Mouse (Mus musculus): ENCODE measurements at regions not wholly inside any gene's neighbourhood (a gene's known extent, or its start where the extent isn't known, plus 50 kb on each side); places are given as distances from the start of the nearest gene placed in this dataset.

GRCm38 (mm10) chr10:45972240-45972639, 394.6 kb downstream of the Hace1 start:
- DNase-seq (ENCODE audit: low spot score in 2 of 2), result no peak

GRCm38 (mm10) chr10:45982731-45983274, 405.2 kb downstream of the Hace1 start:
- no peak for DNase-seq (ENCODE audit: low spot score in 2 of 2)

- DNase-seq (ENCODE audit: low spot score in 2 of 2), result no peak
Observed at GRCm38 (mm10) chr10:45983671-45984335, 406.2 kb downstream of the Hace1 start.

- DNase-seq (ENCODE audit: low spot score in 2 of 2), result no peak
Observed at GRCm38 (mm10) chr10:45986341-45986740, 408.7 kb downstream of the Hace1 start.

GRCm38 (mm10) chr10:46006319-46006718, 428.7 kb downstream of the Hace1 start:
- DNase-seq (ENCODE audit: low spot score in 2 of 2), result no peak

GRCm38 (mm10) chr10:46011916-46012596, 434.4 kb downstream of the Hace1 start:
- DNase-seq (ENCODE audit: low spot score in 2 of 2), result no peak

GRCm38 (mm10) chr10:46012599-46012998, 435.0 kb downstream of the Hace1 start:
- DNase-seq (ENCODE audit: low spot score in 2 of 2), result no peak

- DNase-seq (ENCODE audit: low spot score in 2 of 2), result no peak
Observed at GRCm38 (mm10) chr10:46016295-46016694, 438.7 kb downstream of the Hace1 start.

- DNase-seq (ENCODE audit: low spot score in 2 of 2), result no peak
Observed at GRCm38 (mm10) chr10:46045474-46046093, 468.0 kb downstream of the Hace1 start.

- DNase-seq (ENCODE audit: low spot score in 2 of 2), result no peak
Observed at GRCm38 (mm10) chr10:46046094-46046749, 468.6 kb downstream of the Hace1 start.

GRCm38 (mm10) chr10:46046890-46047414, 469.3 kb downstream of the Hace1 start:
- DNase-seq (ENCODE audit: low spot score in 2 of 2), result no peak

GRCm38 (mm10) chr10:46047591-46047990, 470.0 kb downstream of the Hace1 start:
- no peak for DNase-seq (ENCODE audit: low spot score in 2 of 2)

GRCm38 (mm10) chr10:46057362-46058198, 480.0 kb downstream of the Hace1 start:
- no peak for DNase-seq (ENCODE audit: low spot score in 2 of 2)

GRCm38 (mm10) chr10:46058199-46058472, 480.5 kb downstream of the Hace1 start:
- DNase-seq (ENCODE audit: low spot score in 2 of 2), result no peak

GRCm38 (mm10) chr10:46059285-46059684, 481.7 kb downstream of the Hace1 start:
- no peak for DNase-seq (ENCODE audit: low spot score in 2 of 2)

- DNase-seq (ENCODE audit: low spot score in 2 of 2), result no peak
Observed at GRCm38 (mm10) chr10:46063831-46064230, 486.2 kb downstream of the Hace1 start.

- no peak for DNase-seq (ENCODE audit: low spot score in 2 of 2)
Observed at GRCm38 (mm10) chr10:46070766-46071165, 493.1 kb downstream of the Hace1 start.

- DNase-seq (ENCODE audit: low spot score in 2 of 2), result no peak
Observed at GRCm38 (mm10) chr10:46071220-46071619, 493.6 kb downstream of the Hace1 start.

GRCm38 (mm10) chr10:46071810-46072549, 494.4 kb downstream of the Hace1 start:
- DNase-seq (ENCODE audit: low spot score in 2 of 2), result no peak

Data from heart, adult 9 months (tissue).